Mouse (Mus musculus): ENCODE results near the gene Zcchc17. TPM values are rescaled to one million over a fixed set of nuclear protein-coding genes. Genes with fewer than 3 reads are reported as not detected.

Zcchc17 gene
- polyA plus RNA-seq, 2 experiments = 33.3 to 76.3 TPM

- peaks cover 32% of the 10 kb centered on the region for H3K27me3 ChIP-seq (ENCODE audit: control insufficient read depth, insufficient read depth, low read length)
- no peak for TF ChIP-seq POLR2A (IDR thresholded peaks at IDR 0.05; ENCODE audit: borderline replicate concordance, extremely low read depth, insufficient read depth, insufficient read length)
- no peak overlapping the region for H3K4me2 ChIP-seq (replicated peaks; ENCODE audit: low read depth, low read length, severe bottlenecking)
- no peak overlapping the region for H3K4me3 ChIP-seq (replicated peaks; ENCODE audit: low read length)
- H3K4me1 ChIP-seq (ENCODE audit: control insufficient read depth, insufficient read depth, low read length) = peaks cover 7% of the 10 kb centered on the region
- H3K27ac ChIP-seq (replicated peaks; ENCODE audit: low read depth, low read length) = no peak overlapping the region
- H3K36me3 ChIP-seq (ENCODE audit: control insufficient read depth, insufficient read depth, low read length) = no peaks in the 10 kb centered on the region
- WGBS = 22% methylated on average over 3 of the region's 3 CpGs
- H3K9me3 ChIP-seq (ENCODE audit: control insufficient read depth, low read length) = no peaks in the 10 kb centered on the region
- no peak for ATAC-seq (ENCODE audit: low FRiP score, low read depth)
- DNase-seq (ENCODE audit: low spot score) = no peak
- H3K9ac ChIP-seq (ENCODE audit: low read depth, low read length, severe bottlenecking) = no peak overlapping the region
Observed at GRCm38 (mm10) chr4:130304746-130305145, 55.0 kb downstream of the Zcchc17 start.

- no peaks in the 10 kb centered on the region for H3K4me1 ChIP-seq (ENCODE audit: control insufficient read depth, insufficient read depth, low read length)
- H3K4me3 ChIP-seq (replicated peaks; ENCODE audit: low read length) = no peak overlapping the region
- no peaks in the 10 kb centered on the region for H3K36me3 ChIP-seq (ENCODE audit: control insufficient read depth, insufficient read depth, low read length)
- no peak overlapping the region for H3K27ac ChIP-seq (replicated peaks; ENCODE audit: low read depth, low read length)
- H3K9ac ChIP-seq (ENCODE audit: low read depth, low read length, severe bottlenecking) = no peak overlapping the region
- H3K4me2 ChIP-seq (replicated peaks; ENCODE audit: low read depth, low read length, severe bottlenecking) = no peak overlapping the region
- no peaks in the 10 kb centered on the region for H3K9me3 ChIP-seq (ENCODE audit: control insufficient read depth, low read length)
- no peak for TF ChIP-seq POLR2A (IDR thresholded peaks at IDR 0.05; ENCODE audit: borderline replicate concordance, extremely low read depth, insufficient read depth, insufficient read length)
- no peak for DNase-seq (ENCODE audit: low spot score)
- peaks cover 10% of the 10 kb centered on the region for H3K27me3 ChIP-seq (ENCODE audit: control insufficient read depth, insufficient read depth, low read length)
- 59% methylated on average over 12 of the region's 12 CpGs for WGBS
- no peak for ATAC-seq (ENCODE audit: low FRiP score, low read depth)
Observed at GRCm38 (mm10) chr4:130302285-130302870, 57.4 kb downstream of the Zcchc17 start.

DNA sequence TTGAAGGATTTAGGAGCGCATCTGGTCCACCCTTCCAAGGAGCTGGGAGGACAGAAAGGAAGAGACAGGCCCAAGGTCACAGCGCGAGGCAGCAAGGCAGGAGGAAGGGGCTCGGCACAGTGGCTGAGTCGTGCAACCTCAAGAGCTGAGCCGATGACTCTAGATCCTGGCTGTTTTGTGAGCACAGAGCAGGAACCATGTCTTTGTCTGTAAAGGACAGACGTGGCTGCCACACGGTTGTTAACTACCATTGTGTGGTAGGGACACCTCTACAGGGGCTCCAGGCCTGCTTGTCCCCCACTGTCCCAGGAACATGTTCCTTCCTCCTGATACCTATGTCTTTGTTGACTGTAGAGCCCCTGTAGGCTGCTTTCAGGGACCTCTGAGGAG is 60.1 kb downstream of the Zcchc17 start:
- TF ChIP-seq POLR2A (IDR thresholded peaks at IDR 0.05; ENCODE audit: borderline replicate concordance, extremely low read depth, insufficient read depth, insufficient read length) = no peak
- H3K9me3 ChIP-seq (ENCODE audit: control insufficient read depth, low read length) = no peaks in the 10 kb centered on the region
- H3K27me3 ChIP-seq (ENCODE audit: control insufficient read depth, insufficient read depth, low read length) = no peaks in the 10 kb centered on the region
- H3K4me1 ChIP-seq (ENCODE audit: control insufficient read depth, insufficient read depth, low read length) = no peaks in the 10 kb centered on the region
- WGBS = 71% methylated on average over 8 of the region's 8 CpGs
- no peak overlapping the region for H3K9ac ChIP-seq (ENCODE audit: low read depth, low read length, severe bottlenecking)
- H3K4me2 ChIP-seq (replicated peaks; ENCODE audit: low read depth, low read length, severe bottlenecking) = no peak overlapping the region
- no peak overlapping the region for H3K4me3 ChIP-seq (replicated peaks; ENCODE audit: low read length)
- no peaks in the 10 kb centered on the region for H3K36me3 ChIP-seq (ENCODE audit: control insufficient read depth, insufficient read depth, low read length)
- no peak for DNase-seq (ENCODE audit: low spot score)
- H3K27ac ChIP-seq (replicated peaks; ENCODE audit: low read depth, low read length) = no peak overlapping the region
- ATAC-seq (ENCODE audit: low FRiP score, low read depth) = no peak

- Histone ChIP-seq H3K4me1 (ENCODE audit: control insufficient read depth, insufficient read depth, low read length) (no peaks in the 10 kb centered on the region), H3K4me3 (replicated peaks; ENCODE audit: low read length) (no peak overlapping the region), H3K4me2 (replicated peaks; ENCODE audit: low read depth, low read length, severe bottlenecking) (no peak overlapping the region), H3K36me3 (ENCODE audit: control insufficient read depth, insufficient read depth, low read length) (no peaks in the 10 kb centered on the region), H3K9ac (ENCODE audit: low read depth, low read length, severe bottlenecking) (no peak overlapping the region), H3K27ac (replicated peaks; ENCODE audit: low read depth, low read length) (no peak overlapping the region), H3K9me3 (ENCODE audit: control insufficient read depth, low read length) (no peaks in the 10 kb centered on the region), H3K27me3 (ENCODE audit: control insufficient read depth, insufficient read depth, low read length) (no peaks in the 10 kb centered on the region)
- ATAC-seq (ENCODE audit: low FRiP score, low read depth) (no peak), DNase-seq (ENCODE audit: low spot score) (no peak)
- TF ChIP-seq POLR2A (IDR thresholded peaks at IDR 0.05; ENCODE audit: borderline replicate concordance, extremely low read depth, insufficient read depth, insufficient read length) = no peak
- WGBS = 74% methylated on average over 10 of the region's 11 CpGs
Observed at GRCm38 (mm10) chr4:130298877-130299628, 60.7 kb downstream of the Zcchc17 start.

DNA sequence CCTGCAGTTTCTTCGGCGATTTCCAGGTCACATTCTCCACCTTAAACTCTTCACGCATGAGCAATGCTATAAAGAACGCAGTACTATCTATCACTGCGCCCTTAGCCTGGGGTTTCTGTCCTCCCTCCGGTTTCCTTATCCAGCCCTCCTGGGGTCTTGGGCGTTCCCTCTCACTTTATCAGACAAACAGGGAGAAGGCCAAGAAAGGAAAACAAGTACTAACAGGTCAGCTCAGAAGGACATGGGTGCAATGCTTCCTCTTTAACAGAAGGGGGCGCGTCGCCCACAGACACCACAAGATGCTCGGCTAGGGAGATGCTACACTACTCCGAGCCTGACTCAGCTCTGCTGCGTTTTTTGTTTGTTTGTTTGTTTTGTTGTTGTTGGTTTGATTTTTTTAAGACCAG is 62.6 kb downstream of the Zcchc17 start:
- no peaks in the 10 kb centered on the region for H3K27me3 ChIP-seq (ENCODE audit: control insufficient read depth, insufficient read depth, low read length)
- no peak overlapping the region for H3K27ac ChIP-seq (replicated peaks; ENCODE audit: low read depth, low read length)
- 26% methylated on average over 13 of the region's 13 CpGs for WGBS
- no peaks in the 10 kb centered on the region for H3K4me1 ChIP-seq (ENCODE audit: control insufficient read depth, insufficient read depth, low read length)
- H3K9me3 ChIP-seq (ENCODE audit: control insufficient read depth, low read length) = no peaks in the 10 kb centered on the region
- DNase-seq (ENCODE audit: low spot score) (no peak), ATAC-seq (ENCODE audit: low FRiP score, low read depth) (no peak)
- no peak overlapping the region for H3K4me3 ChIP-seq (replicated peaks; ENCODE audit: low read length)
- H3K9ac ChIP-seq (ENCODE audit: low read depth, low read length, severe bottlenecking) = no peak overlapping the region
- H3K36me3 ChIP-seq (ENCODE audit: control insufficient read depth, insufficient read depth, low read length) = no peaks in the 10 kb centered on the region
- H3K4me2 ChIP-seq (replicated peaks; ENCODE audit: low read depth, low read length, severe bottlenecking) = no peak overlapping the region
- TF ChIP-seq POLR2A (IDR thresholded peaks at IDR 0.05; ENCODE audit: borderline replicate concordance, extremely low read depth, insufficient read depth, insufficient read length) = no peak

All from limb, embryonic 14.5 days (tissue).